Mouse (Mus musculus) heart, adult 18-20 months (tissue): ENCODE data around the gene Cstf1. TPM values are rescaled to one million over a fixed set of nuclear protein-coding genes. Genes with fewer than 3 reads are reported as not detected.

Experiments used
- DNase-seq, 2 experiments: peaks; one replicate each; pipeline ENCODE4 v3.0.0; 2021 to 2022; ENCODE audit warnings: mixed read lengths in 1 of 2
- total RNA-seq, 2 experiments: library from RNA; stranded (reverse); gene quantifications; 2 replicates each; pipeline ENCODE4 v1.2.3; 2021

Cstf1 gene
- total RNA-seq, 2 experiments from 2014 or later, result 14.2 to 19.4 TPM

GRCm38 (mm10) chr2:172416218-172416617 is 45.7 kb downstream of the Cstf1 start:
- DNase-seq, result no peak

- DNase-seq, result no peak
These were observed 46.4 kb downstream of the Cstf1 start for GRCm38 (mm10) chr2:172416876-172417275.

- DNase-seq, result no peak
These were observed 47.7 kb downstream of the Cstf1 start for GRCm38 (mm10) chr2:172418208-172418607.

GRCm38 (mm10) chr2:172430609-172431008 is 60.1 kb downstream of the Cstf1 start:
- DNase-seq, result peak; percentile 43 to 64

Other genes starting within 250 kb of the Cstf1 start
- gene Mc3r, start 122.2 kb upstream of the Cstf1 start, total RNA-seq, result not detected
- gene Fam210b, start 25.1 kb upstream of the Cstf1 start, total RNA-seq, result 1 to 10 TPM; 5.5 to 5.9 TPM
- under 1 TPM; 0.55 to 0.93 TPM for gene Aurka, start 146 bp upstream of the Cstf1 start, total RNA-seq
- under 1 TPM; 0.27 to 0.28 TPM for gene Cass4, start 23.1 kb downstream of the Cstf1 start, total RNA-seq
- 10 to 100 TPM; 30.6 to 32.7 TPM for gene Rtf2, start 69.9 kb downstream of the Cstf1 start, total RNA-seq
- not detected for gene Gcnt7, start 87.9 kb downstream of the Cstf1 start, total RNA-seq
- gene Fam209, start 101.8 kb downstream of the Cstf1 start, total RNA-seq, result not detected
- not detected for gene Tfap2c, start 178.9 kb downstream of the Cstf1 start, total RNA-seq